In the genomic region with DNA sequence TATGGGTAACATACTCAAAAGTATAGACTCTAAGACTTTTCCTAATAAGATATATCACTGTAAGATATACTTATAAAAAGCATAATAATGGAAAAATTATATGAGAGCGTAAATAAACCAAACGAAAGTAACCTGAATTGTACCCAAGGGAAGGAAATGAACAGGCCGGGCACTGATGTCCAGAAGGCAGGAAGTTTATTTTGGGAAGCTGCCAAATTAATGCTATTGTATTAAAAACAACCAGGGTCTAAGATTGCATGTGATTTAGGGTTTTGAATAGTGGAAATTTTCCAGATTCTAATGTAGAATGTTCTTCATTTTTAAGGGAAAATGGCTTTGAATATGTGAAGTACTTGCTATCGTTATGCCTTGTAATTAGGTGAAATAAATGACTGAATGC, we compare ENCODE assay signal across 17 mouse cellular contexts. TPM values are rescaled to one million over a fixed set of nuclear protein-coding genes. Genes with fewer than 3 reads are reported as not detected.
DNase-seq lines count a peak whose midpoint lies in the region; ATAC-seq and TF ChIP-seq lines count a peak whose summit lies in the region.
"Had no signal": no experiment of that assay in that cellular context is flagged by ENCODE, and none has a peak within 500 bp of the region (broad histone marks: within the 10 kb centered on the region; RNA-seq: fewer than 3 reads in every experiment).

No protein-coding gene starts in this region.

- 78% methylated on average over 4 of the region's 4 CpGs for WGBS in embryonic facial prominence, embryonic 14.5 days
- WGBS in embryonic facial prominence, embryonic 10.5 days = 85% methylated on average over 4 of the region's 4 CpGs
- WGBS in kidney, embryonic 14.5 days = 56% methylated on average over 4 of the region's 4 CpGs
- 66% methylated on average over 4 of the region's 4 CpGs for WGBS in lung, embryonic 14.5 days
- WGBS in lung, adult 2 months = 27% methylated on average over 4 of the region's 4 CpGs

- H3K9ac ChIP-seq in embryonic facial prominence, embryonic 14.5 days (ENCODE audit: low read depth, low read length) = no peak overlapping the region
- no peak overlapping the region for H3K9ac ChIP-seq in kidney, embryonic 14.5 days (ENCODE audit: low read depth, low read length)
- H3K9ac ChIP-seq in lung, embryonic 14.5 days = no peak overlapping the region
- H3K9ac ChIP-seq: embryonic facial prominence, embryonic 13.5 days; liver, embryonic 14.5 days; neural tube, embryonic 13.5 days had no signal

- H3K4me3 ChIP-seq in embryonic facial prominence, embryonic 14.5 days (ENCODE audit: low read depth, low read length) = no peak overlapping the region
- no peak overlapping the region for H3K4me3 ChIP-seq in embryonic facial prominence, embryonic 10.5 days
- no peak overlapping the region for H3K4me3 ChIP-seq in kidney, embryonic 14.5 days (ENCODE audit: low read length)
- H3K4me3 ChIP-seq in lung, embryonic 14.5 days (ENCODE audit: low read depth, low read length) = no peak overlapping the region
- H3K4me3 ChIP-seq in lung, adult 2 months (replicated peaks; ENCODE audit: extremely low read depth, low read depth, low read length) = no peak overlapping the region
- H3K4me3 ChIP-seq: embryonic facial prominence, embryonic 13.5 days; forebrain, embryonic 10.5 days; megakaryocyte, embryonic 14.5 days; neural tube, embryonic 13.5 days had no signal

- H3K4me1 ChIP-seq in embryonic facial prominence, embryonic 14.5 days (ENCODE audit: control insufficient read depth, insufficient read depth, low read length) = 0 out of 2 replicates have a peak, but pooled peaks cover 5% of the 10 kb centered on the region
- peaks cover 15% of the 10 kb centered on the region for H3K4me1 ChIP-seq in embryonic facial prominence, embryonic 10.5 days
- H3K4me1 ChIP-seq in kidney, embryonic 14.5 days (ENCODE audit: control insufficient read depth, insufficient read depth, low read length) = 0 out of 2 replicates have a peak, but pooled peaks cover 4% of the 10 kb centered on the region
- H3K4me1 ChIP-seq in lung, embryonic 14.5 days (ENCODE audit: insufficient read depth) = peaks cover 7% of the 10 kb centered on the region
- peaks cover 5% of the 10 kb centered on the region for H3K4me1 ChIP-seq in lung, adult 2 months (ENCODE audit: control insufficient read depth, insufficient read depth, low read length)

- H3K27ac ChIP-seq in embryonic facial prominence, embryonic 14.5 days (replicated peaks; ENCODE audit: low read depth, low read length) = no peak overlapping the region
- H3K27ac ChIP-seq in embryonic facial prominence, embryonic 10.5 days (replicated peaks) = no peak overlapping the region
- no peak overlapping the region for H3K27ac ChIP-seq in kidney, embryonic 14.5 days (ENCODE audit: low read depth, low read length)
- H3K27ac ChIP-seq in lung, embryonic 14.5 days (ENCODE audit: low read depth) = no peak overlapping the region
- H3K27ac ChIP-seq: embryonic facial prominence, embryonic 13.5 days; forebrain, embryonic 10.5 days; liver, embryonic 14.5 days; neural tube, embryonic 13.5 days had no signal

- peak; percentile 36 for DNase-seq in embryonic facial prominence, embryonic 14.5 days (ENCODE audit: low spot score)
- no peak for DNase-seq in embryonic facial prominence, embryonic 10.5 days (ENCODE audit: low spot score)
- peak; percentile 18 for DNase-seq in kidney, adult 11 months
- DNase-seq in lung, embryonic 14.5 days = peak; percentile 80
- no peak for DNase-seq in lung, adult 2 months
- peak; percentile 14 for DNase-seq in skeletal muscle tissue, adult 2 months (ENCODE audit: low read depth, low spot score)
- DNase-seq in layer of hippocampus, adult 18-20 months (ENCODE audit: low spot score in 2 of 2) = no peak
- DNase-seq: cerebellum, postnatal 14 days; gastrocnemius, postnatal 25 days; right cerebral cortex, postnatal 4 days had no signal

- no peaks in the 10 kb centered on the region for H3K27me3 ChIP-seq in embryonic facial prominence, embryonic 14.5 days (replicated peaks; ENCODE audit: control insufficient read depth, insufficient read depth, low read length)
- H3K27me3 ChIP-seq in embryonic facial prominence, embryonic 10.5 days (replicated peaks; ENCODE audit: low read depth, poor library complexity, severe bottlenecking) = no peaks in the 10 kb centered on the region
- no peaks in the 10 kb centered on the region for H3K27me3 ChIP-seq in kidney, embryonic 14.5 days (ENCODE audit: control insufficient read depth, insufficient read depth, low read length)
- no peaks in the 10 kb centered on the region for H3K27me3 ChIP-seq in lung, embryonic 14.5 days (ENCODE audit: insufficient read depth, low read length)
- H3K27me3 ChIP-seq: embryonic facial prominence, embryonic 13.5 days; megakaryocyte, embryonic 14.5 days; neural tube, embryonic 13.5 days had no signal

- no peak for TF ChIP-seq CTCF in lung, embryonic 14.5 days (IDR thresholded peaks at IDR 0.05; ENCODE audit: low read depth)
- no peak for TF ChIP-seq CTCF in lung, adult 2 months (IDR thresholded peaks at IDR 0.05; ENCODE audit: insufficient read depth, low read length)

- no peak for ATAC-seq in embryonic facial prominence, embryonic 14.5 days (ENCODE audit: low read depth)
- no peak for ATAC-seq in kidney, embryonic 14.5 days (ENCODE audit: low FRiP score, low TSS enrichment)
- ATAC-seq in lung, embryonic 14.5 days (ENCODE audit: insufficient read depth) = no peak
- ATAC-seq: activated CD4-positive, CD25-positive, alpha-beta regulatory T cell, adult 4 months had no signal

- 0 out of 2 replicates have a peak, but pooled peaks cover 5% of the 10 kb centered on the region for H3K36me3 ChIP-seq in embryonic facial prominence, embryonic 14.5 days (ENCODE audit: control insufficient read depth, insufficient read depth, low read length)
- peaks cover 21% of the 10 kb centered on the region for H3K36me3 ChIP-seq in embryonic facial prominence, embryonic 10.5 days (replicated peaks)
- no peaks in the 10 kb centered on the region for H3K36me3 ChIP-seq in kidney, embryonic 14.5 days (ENCODE audit: control insufficient read depth, insufficient read depth, low read length)
- no peaks in the 10 kb centered on the region for H3K36me3 ChIP-seq in lung, embryonic 14.5 days (ENCODE audit: insufficient read depth)
- H3K36me3 ChIP-seq: neural tube, embryonic 13.5 days had no signal

- H3K9me3 ChIP-seq in embryonic facial prominence, embryonic 14.5 days (ENCODE audit: control insufficient read depth, low read length) = 0 out of 2 replicates have a peak, but pooled peaks cover 4% of the 10 kb centered on the region
- peaks cover 8% of the 10 kb centered on the region; the same call in 1 of the 2 replicates for H3K9me3 ChIP-seq in embryonic facial prominence, embryonic 10.5 days
- H3K9me3 ChIP-seq in kidney, embryonic 14.5 days (ENCODE audit: control insufficient read depth, low read length) = peaks cover 7% of the 10 kb centered on the region; the same call in 1 of the 2 replicates
- H3K9me3 ChIP-seq in lung, embryonic 14.5 days (ENCODE audit: low read depth, low read length) = peaks cover 6% of the 10 kb centered on the region

- no peak for TF ChIP-seq POLR2A in lung, adult 2 months (IDR thresholded peaks at IDR 0.05; ENCODE audit: borderline replicate concordance, extremely low read depth, low read depth, low read length)

- H3K4me2 ChIP-seq in embryonic facial prominence, embryonic 14.5 days (ENCODE audit: low read depth, low read length) = no peak overlapping the region
- no peak overlapping the region for H3K4me2 ChIP-seq in kidney, embryonic 14.5 days (replicated peaks; ENCODE audit: low read depth, low read length)
- no peak overlapping the region for H3K4me2 ChIP-seq in lung, embryonic 14.5 days
- H3K4me2 ChIP-seq: embryonic facial prominence, embryonic 13.5 days; neural tube, embryonic 13.5 days had no signal

RNA-seq across cellular contexts. Expression of gene Mtmr2, which starts 4.3 kb away (rescaled TPM):
- 64.9 and 72.3 TPM in 2 replicates for polyA plus RNA-seq in embryonic facial prominence, embryonic 14.5 days (2014; fragmentation: Nextera tagmentation; extraction: Ambion mirVana)
- polyA plus RNA-seq in embryonic facial prominence, embryonic 10.5 days (2016; fragmentation: Nextera tagmentation; extraction: Ambion mirVana) = 86.6 and 89.3 TPM in 2 replicates
- polyA plus RNA-seq in kidney, embryonic 14.5 days (2014; fragmentation: Nextera tagmentation; extraction: Ambion mirVana) = 70.3 and 98.9 TPM in 2 replicates
- 98.9 and 99.5 TPM in 2 replicates for polyA plus RNA-seq in lung, embryonic 14.5 days (2014; fragmentation: Nextera tagmentation; extraction: Ambion mirVana)
- polyA plus RNA-seq in lung, adult 2 months (2012; rRNA removed) = 28.8 and 52.2 TPM in 2 replicates
- 10 to 100 TPM; 50.7 to 61.3 TPM for total RNA-seq in layer of hippocampus, adult 18-20 months (2021)

Comparison
In these comparisons a context has a peak if more than half of its experiments do, and no peak if none do; other contexts are left out.
1. DNase-seq: peak in embryonic facial prominence, embryonic 14.5 days (single experiment), kidney, adult 11 months (single experiment), lung, embryonic 14.5 days (single experiment) and skeletal muscle tissue, adult 2 months (single experiment); none in embryonic facial prominence, embryonic 10.5 days (single experiment), lung, adult 2 months (single experiment) and layer of hippocampus, adult 18-20 months (0 of 2).